In genomic region chr3:31096155-31097101, GRCm38 (mm10) we compare ENCODE assay signal across 8 mouse cellular contexts. TPM values are rescaled to one million over a fixed set of nuclear protein-coding genes. Genes with fewer than 3 reads are reported as not detected.
DNase-seq lines count a peak whose midpoint lies in the region; ATAC-seq and TF ChIP-seq lines count a peak whose summit lies in the region.

No protein-coding gene starts in this region.

- DNase-seq in embryo, embryonic 10.5 days (ENCODE audit: low spot score): peak; percentile 18
- DNase-seq in embryo, embryonic 10 days (ENCODE audit: low spot score): no peak
- DNase-seq in limb, embryonic 11.5 days (ENCODE audit: low spot score): no peak
- no peak for DNase-seq in right cerebral cortex, postnatal 10 days (ENCODE audit: low spot score in 2 of 2)
- DNase-seq in ovary, postnatal 14 days (ENCODE audit: low spot score): no peak

- no peak for TF ChIP-seq POLR2A in small intestine, adult 2 months (IDR thresholded peaks at IDR 0.05; ENCODE audit: low read depth, low read length)

- peak overlapping the region; percentile 95 for H3K27ac ChIP-seq in limb, embryonic 11.5 days (replicated peaks; ENCODE audit: low read depth, low read length)
- peak overlapping the region; percentile 80 for H3K27ac ChIP-seq in small intestine, adult 2 months (ENCODE audit: insufficient read depth, low read depth, low read length)

- H3K4me3 ChIP-seq in megakaryocyte, embryonic 14.5 days (replicated peaks): peak overlapping the region; percentile 93
- peak overlapping the region; percentile 99 for H3K4me3 ChIP-seq in limb, embryonic 11.5 days (ENCODE audit: low read depth, low read length)
- H3K4me3 ChIP-seq in small intestine, adult 2 months (ENCODE audit: low read depth, low read length): peak overlapping the region; percentile 88; the same call in 1 of the 2 replicates

- 41% methylated on average over 10 of the region's 10 CpGs for WGBS in limb, embryonic 11.5 days
- WGBS in small intestine, adult 2 months: 33% methylated on average over 10 of the region's 10 CpGs

- H3K27me3 ChIP-seq in megakaryocyte, embryonic 14.5 days (replicated peaks): no peaks in the 10 kb centered on the region
- no peaks in the 10 kb centered on the region for H3K27me3 ChIP-seq in limb, embryonic 11.5 days (ENCODE audit: control insufficient read depth, insufficient read depth, low read length)
- no peaks in the 10 kb centered on the region for H3K27me3 ChIP-seq in small intestine, adult 2 months (ENCODE audit: control insufficient read depth, insufficient read depth, low read length)

- H3K9ac ChIP-seq in limb, embryonic 11.5 days (ENCODE audit: low read length): peak overlapping the region; percentile 91

- no peaks in the 10 kb centered on the region for H3K9me3 ChIP-seq in megakaryocyte, embryonic 14.5 days
- no peaks in the 10 kb centered on the region for H3K9me3 ChIP-seq in limb, embryonic 11.5 days (ENCODE audit: control insufficient read depth, low read length)

- H3K4me2 ChIP-seq in limb, embryonic 11.5 days (ENCODE audit: low read depth, severe bottlenecking): peak overlapping the region; percentile 74

- peaks cover 23% of the 10 kb centered on the region for H3K36me3 ChIP-seq in megakaryocyte, embryonic 14.5 days (replicated peaks; ENCODE audit: low read length)
- no peaks in the 10 kb centered on the region; the same call in 1 of the 2 replicates for H3K36me3 ChIP-seq in limb, embryonic 11.5 days (ENCODE audit: control insufficient read depth, insufficient read depth, low read length)
- H3K36me3 ChIP-seq in small intestine, adult 2 months (ENCODE audit: control insufficient read depth, insufficient read depth, low read length): peaks cover 9% of the 10 kb centered on the region

- TF ChIP-seq CTCF in small intestine, adult 2 months (IDR thresholded peaks at IDR 0.05; ENCODE audit: extremely low read depth, insufficient read length, insufficient replicate concordance, low read depth, low read length): no peak

- ATAC-seq in megakaryocyte, adult 5-6 weeks (ENCODE audit: poor library complexity, severe bottlenecking): no peak
- ATAC-seq in limb, embryonic 11.5 days (ENCODE audit: insufficient number of reproducible peaks, low FRiP score, low TSS enrichment, low read depth): no peak

- peaks cover 53% of the 10 kb centered on the region for H3K4me1 ChIP-seq in megakaryocyte, embryonic 14.5 days
- peaks cover 17% of the 10 kb centered on the region for H3K4me1 ChIP-seq in limb, embryonic 11.5 days (ENCODE audit: control insufficient read depth, insufficient read depth, low read length)
- peaks cover 16% of the 10 kb centered on the region for H3K4me1 ChIP-seq in small intestine, adult 2 months (ENCODE audit: control insufficient read depth, insufficient read depth, insufficient read length, low read length)

RNA-seq across cellular contexts. Expression of gene Skil, which starts 1.6 kb away (rescaled TPM):
- 1.2 TPM in 1 of 2 replicates, not detected in the other for polyA plus RNA-seq in megakaryocyte, embryonic 14.5 days (2012; ENCODE audit: insufficient read depth, low replicate concordance)
- total RNA-seq in megakaryocyte, adult 5-6 weeks (2015): 20.4 and 21.8 TPM in 2 replicates
- total RNA-seq in megakaryocyte, adult 5-6 weeks (2017): 31.6 and 32.5 TPM in 2 replicates
- polyA plus RNA-seq in limb, embryonic 11.5 days (2014; fragmentation: Nextera tagmentation; extraction: Ambion mirVana): 33.5 and 34.5 TPM in 2 replicates
- 3.4 and 8.5 TPM in 2 replicates for polyA plus RNA-seq in small intestine, adult 2 months (2012; rRNA removed)

RNA-seq across cellular contexts. Expression of gene Cldn11, which starts 53.3 kb away (rescaled TPM):
- not detected in 2 replicates for polyA plus RNA-seq in megakaryocyte, embryonic 14.5 days (2012; ENCODE audit: insufficient read depth, low replicate concordance)
- total RNA-seq in megakaryocyte, adult 5-6 weeks (2015): not detected in 2 replicates
- total RNA-seq in megakaryocyte, adult 5-6 weeks (2017): not detected in 2 replicates
- polyA plus RNA-seq in limb, embryonic 11.5 days (2014; fragmentation: Nextera tagmentation; extraction: Ambion mirVana): 4.5 and 4.9 TPM in 2 replicates
- polyA plus RNA-seq in small intestine, adult 2 months (2012; rRNA removed): 0.06 and 0.42 TPM in 2 replicates
